Mouse (Mus musculus): Measurements from ENCODE around the gene Npm1.

Gene Npm1

GRCm38 (mm10) chr11:33146143-33146497 lies 16.9 kb downstream of the Npm1 start:
- no peak for DNase-seq (ENCODE audit: low read depth, low spot score)

- DNase-seq (ENCODE audit: low read depth, low spot score): no peak
Measured at GRCm38 (mm10) chr11:33145201-33146142, 17.5 kb downstream of the Npm1 start.

GRCm38 (mm10) chr11:33143906-33144305 lies 19.1 kb downstream of the Npm1 start:
- no peak for DNase-seq (ENCODE audit: low read depth, low spot score)

- no peak for DNase-seq (ENCODE audit: low read depth, low spot score)
Measured at GRCm38 (mm10) chr11:33142801-33143200, 20.2 kb downstream of the Npm1 start.

GRCm38 (mm10) chr11:33140111-33140460 lies 22.9 kb downstream of the Npm1 start:
- no peak for DNase-seq (ENCODE audit: low read depth, low spot score)

GRCm38 (mm10) chr11:33139458-33140110 lies 23.4 kb downstream of the Npm1 start:
- DNase-seq (ENCODE audit: low read depth, low spot score): no peak

GRCm38 (mm10) chr11:33138686-33139085 lies 24.3 kb downstream of the Npm1 start:
- no peak for DNase-seq (ENCODE audit: low read depth, low spot score)

GRCm38 (mm10) chr11:33134391-33134986 lies 28.5 kb downstream of the Npm1 start:
- no peak for DNase-seq (ENCODE audit: low read depth, low spot score)

- no peak for DNase-seq (ENCODE audit: low read depth, low spot score)
Measured at GRCm38 (mm10) chr11:33132619-33133338, 30.2 kb downstream of the Npm1 start.

GRCm38 (mm10) chr11:33127058-33127457 lies 35.9 kb downstream of the Npm1 start:
- DNase-seq (ENCODE audit: low read depth, low spot score): no peak

- DNase-seq (ENCODE audit: low read depth, low spot score): no peak
Measured at GRCm38 (mm10) chr11:33122575-33123268, 40.3 kb downstream of the Npm1 start.

- no peak for DNase-seq (ENCODE audit: low read depth, low spot score)
Measured at GRCm38 (mm10) chr11:33119556-33119955, 43.5 kb downstream of the Npm1 start.

- no peak for DNase-seq (ENCODE audit: low read depth, low spot score)
Measured at GRCm38 (mm10) chr11:33119116-33119515, 43.9 kb downstream of the Npm1 start.

GRCm38 (mm10) chr11:33118480-33118879 lies 44.5 kb downstream of the Npm1 start:
- no peak for DNase-seq (ENCODE audit: low read depth, low spot score)

- DNase-seq (ENCODE audit: low read depth, low spot score): no peak
Measured at GRCm38 (mm10) chr11:33115796-33116195, 47.2 kb downstream of the Npm1 start.

GRCm38 (mm10) chr11:33112407-33112806 lies 50.6 kb downstream of the Npm1 start:
- DNase-seq (ENCODE audit: low read depth, low spot score): no peak

GRCm38 (mm10) chr11:33110111-33110510 lies 52.9 kb downstream of the Npm1 start:
- DNase-seq (ENCODE audit: low read depth, low spot score): no peak

- no peak for DNase-seq (ENCODE audit: low read depth, low spot score)
Measured at GRCm38 (mm10) chr11:33107540-33107939, 55.5 kb downstream of the Npm1 start.

GRCm38 (mm10) chr11:33104911-33105316 lies 58.1 kb downstream of the Npm1 start:
- no peak for DNase-seq (ENCODE audit: low read depth, low spot score)

- no peak for DNase-seq (ENCODE audit: low read depth, low spot score)
Measured at GRCm38 (mm10) chr11:33103291-33103943, 59.6 kb downstream of the Npm1 start.
